ENCODE assay signal across 30 mouse cellular contexts in the genomic region with DNA sequence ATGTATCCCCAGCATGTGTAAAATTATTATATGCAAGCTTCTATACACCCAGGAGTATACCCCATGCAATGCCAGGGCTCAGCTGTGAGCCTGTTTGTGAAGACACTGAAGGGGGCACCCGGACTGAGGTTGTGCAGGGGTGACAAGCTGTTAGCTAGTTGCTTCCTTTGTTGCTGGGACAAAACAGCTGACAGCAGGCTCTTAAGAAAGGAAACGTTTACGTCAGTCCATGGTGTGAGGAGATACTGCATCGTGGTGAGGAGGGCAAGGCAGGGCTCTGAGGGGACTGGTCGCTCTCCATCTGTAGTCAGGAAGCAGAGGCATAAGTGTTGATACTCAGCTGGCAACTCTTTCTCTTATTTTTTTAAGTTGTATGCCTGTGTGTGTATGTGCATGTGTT.
DNase-seq lines count a peak whose midpoint lies in the region; ATAC-seq and TF ChIP-seq lines count a peak whose summit lies in the region.
"Had no signal": no experiment of that assay in that cellular context is flagged by ENCODE, and none has a peak within 500 bp of the region (broad histone marks: within the 10 kb centered on the region; RNA-seq: fewer than 3 reads in every experiment).

No protein-coding gene starts in this region.

- no peaks in the 10 kb centered on the region for H3K36me3 ChIP-seq in kidney, embryonic 15.5 days
- no peaks in the 10 kb centered on the region for H3K36me3 ChIP-seq in midbrain, embryonic 13.5 days
- H3K36me3 ChIP-seq in midbrain, embryonic 11.5 days (ENCODE audit: control insufficient read depth, insufficient read depth, low read length): no peaks in the 10 kb centered on the region
- H3K36me3 ChIP-seq: G1E; limb, embryonic 12.5 days had no signal

- H3K4me3 ChIP-seq in kidney, embryonic 15.5 days (replicated peaks): no peak overlapping the region
- no peak overlapping the region for H3K4me3 ChIP-seq in midbrain, embryonic 13.5 days (replicated peaks)
- no peak overlapping the region for H3K4me3 ChIP-seq in midbrain, embryonic 11.5 days (ENCODE audit: low read depth, low read length)
- no peak overlapping the region for H3K4me3 ChIP-seq in gastrocnemius, adult 2 months
- H3K4me3 ChIP-seq: erythroblast, embryonic 14.5 days; layer of hippocampus, adult 2 months; left cerebral cortex, adult 2 months; limb, embryonic 12.5 days; myocyte had no signal

- DNase-seq in embryo, embryonic 11 days: peak; percentile 28
- DNase-seq in embryo, embryonic 9.5 days (ENCODE audit: extremely low spot score): no peak
- DNase-seq in kidney, adult 8-10 months: no peak
- DNase-seq in midbrain, embryonic 11.5 days (ENCODE audit: low spot score, missing footprints): no peak
- no peak for DNase-seq in gastrocnemius, adult 2 months
- DNase-seq: adrenal gland, adult 8-10 months; cerebellum, adult 8-10 months; cerebellum, postnatal 25 days; gastrocnemius, postnatal 10 days; heart, postnatal 36 days; kidney, postnatal 36 days; liver, postnatal 0 days; lung, postnatal 10 days; right cerebral cortex, adult 18-20 months; right cerebral cortex, postnatal 4 days; thymus, adult 18-20 months; thymus, postnatal 25 days had no signal

- 52% methylated on average over 5 of the region's 5 CpGs for WGBS in kidney, embryonic 15.5 days
- 38% methylated on average over 5 of the region's 5 CpGs for WGBS in midbrain, embryonic 13.5 days
- 46% methylated on average over 5 of the region's 5 CpGs for WGBS in midbrain, embryonic 11.5 days

- intact Hi-C loops in gastrocnemius, adult 2 months (cut with DNase I): no loop called here

- 0 out of 2 replicates have a peak, but pooled peaks cover 4% of the 10 kb centered on the region for H3K4me1 ChIP-seq in kidney, embryonic 15.5 days
- H3K4me1 ChIP-seq in midbrain, embryonic 13.5 days (replicated peaks): peaks cover 5% of the 10 kb centered on the region; the same call in 1 of the 2 replicates
- no peaks in the 10 kb centered on the region for H3K4me1 ChIP-seq in midbrain, embryonic 11.5 days (ENCODE audit: control insufficient read depth, insufficient read depth, low read length)
- H3K4me1 ChIP-seq: limb, embryonic 12.5 days had no signal

- ATAC-seq in kidney, embryonic 15.5 days (replicated peaks; ENCODE audit: low FRiP score): no peak
- ATAC-seq in midbrain, embryonic 13.5 days: 0 out of 2 replicates have a peak, but pooled peaks have one; percentile 30
- ATAC-seq in midbrain, embryonic 11.5 days (ENCODE audit: low FRiP score): no peak
- ATAC-seq: forebrain, embryonic 16.5 days; intestine, embryonic 16.5 days; liver, postnatal 0 days had no signal

- H3K27me3 ChIP-seq in kidney, embryonic 15.5 days: no peaks in the 10 kb centered on the region
- H3K27me3 ChIP-seq in midbrain, embryonic 13.5 days: no peaks in the 10 kb centered on the region
- H3K27me3 ChIP-seq in midbrain, embryonic 11.5 days (ENCODE audit: control insufficient read depth, insufficient read depth, low read length): no peaks in the 10 kb centered on the region
- H3K27me3 ChIP-seq: limb, embryonic 12.5 days had no signal

- 0 out of 2 replicates have a peak overlapping the region, but pooled peaks have one; percentile 6 for H3K27ac ChIP-seq in kidney, embryonic 15.5 days
- no peak overlapping the region; the same call in 1 of the 2 replicates for H3K27ac ChIP-seq in midbrain, embryonic 13.5 days
- no peak overlapping the region for H3K27ac ChIP-seq in midbrain, embryonic 11.5 days (ENCODE audit: low read depth, low read length)
- no peak overlapping the region for H3K27ac ChIP-seq in gastrocnemius, adult 2 months
- H3K27ac ChIP-seq: layer of hippocampus, adult 2 months; left cerebral cortex, adult 2 months; limb, embryonic 12.5 days; macrophage; stomach, postnatal 0 days had no signal

- H3K4me2 ChIP-seq in kidney, embryonic 15.5 days: no peak overlapping the region
- H3K4me2 ChIP-seq in midbrain, embryonic 13.5 days (replicated peaks): no peak overlapping the region
- no peak overlapping the region for H3K4me2 ChIP-seq in midbrain, embryonic 11.5 days
- H3K4me2 ChIP-seq: limb, embryonic 12.5 days; liver, embryonic 11.5 days had no signal

- H3K9ac ChIP-seq in kidney, embryonic 15.5 days: no peak overlapping the region
- no peak overlapping the region for H3K9ac ChIP-seq in midbrain, embryonic 13.5 days (replicated peaks)
- H3K9ac ChIP-seq in midbrain, embryonic 11.5 days (ENCODE audit: low read length): no peak overlapping the region
- H3K9ac ChIP-seq: limb, embryonic 12.5 days; liver, postnatal 0 days had no signal

- no peaks in the 10 kb centered on the region for H3K9me3 ChIP-seq in kidney, embryonic 15.5 days (replicated peaks)
- no peaks in the 10 kb centered on the region for H3K9me3 ChIP-seq in midbrain, embryonic 13.5 days
- no peaks in the 10 kb centered on the region for H3K9me3 ChIP-seq in midbrain, embryonic 11.5 days (ENCODE audit: control insufficient read depth, low read length)
- H3K9me3 ChIP-seq: limb, embryonic 12.5 days had no signal

- TF ChIP-seq CTCF in gastrocnemius, adult 2 months (IDR thresholded peaks at IDR 0.05): no peak
